Mouse (Mus musculus) T-helper 1 cell (primary cell): ENCODE measurements around the gene Sf3a2.

Experiments
- in situ Hi-C: fragments of 300-600 bp; cut with MboI, MseI; formaldehyde crosslinking; loops from one replicate; pipeline ENCODE4 v1.15.1; 2025; ENCODE audit warnings: high pct_unique_total_duplicates

The Sf3a2 gene

GRCm38 (mm10) chr10:80798150-80799006, at the start of gene Sf3a2, which contains the start of gene Plekhj1:
Gene Sf3a2 (plus strand): TSS chr10:80798198.
Gene Plekhj1 (minus strand): TSS chr10:80798626.
- in situ Hi-C loops, result no loop called here

GRCm38 (mm10) chr10:80748609-80749008, 49.4 kb upstream of the Sf3a2 start:
- in situ Hi-C loops, result loop anchor here (5.0 kb wide), 2 partner anchors 129 to 249 kb away; no protein-coding TSS in a partner anchor

- in situ Hi-C loops, result no loop called here
Observed at GRCm38 (mm10) chr10:80751188-80751832, 46.7 kb upstream of the Sf3a2 start.

GRCm38 (mm10) chr10:80752079-80752625, 45.8 kb upstream of the Sf3a2 start:
- in situ Hi-C loops, result no loop called here

GRCm38 (mm10) chr10:80754594-80755290, 43.3 kb upstream of the Sf3a2 start, which contains the start of gene Dot1l:
Gene Dot1l (plus strand): TSS chr10:80755206.
- in situ Hi-C loops, result no loop called here

- in situ Hi-C loops, result no loop called here
Observed at GRCm38 (mm10) chr10:80755291-80756015, 42.5 kb upstream of the Sf3a2 start.

GRCm38 (mm10) chr10:80756099-80756498, 41.9 kb upstream of the Sf3a2 start:
- in situ Hi-C loops, result no loop called here

GRCm38 (mm10) chr10:80756509-80756908, 41.5 kb upstream of the Sf3a2 start:
- in situ Hi-C loops, result no loop called here

GRCm38 (mm10) chr10:80756967-80757366, 41.0 kb upstream of the Sf3a2 start:
- in situ Hi-C loops, result no loop called here

- in situ Hi-C loops, result no loop called here
Observed at GRCm38 (mm10) chr10:80757717-80758116, 40.3 kb upstream of the Sf3a2 start.

GRCm38 (mm10) chr10:80758651-80759050, 39.3 kb upstream of the Sf3a2 start:
- in situ Hi-C loops, result no loop called here

- in situ Hi-C loops, result no loop called here
Observed at GRCm38 (mm10) chr10:80760596-80761524, 37.1 kb upstream of the Sf3a2 start.

- in situ Hi-C loops, result no loop called here
Observed at GRCm38 (mm10) chr10:80761821-80762220, 36.2 kb upstream of the Sf3a2 start.

- in situ Hi-C loops, result no loop called here
Observed at GRCm38 (mm10) chr10:80763502-80763901, 34.5 kb upstream of the Sf3a2 start.

- in situ Hi-C loops, result no loop called here
Observed at GRCm38 (mm10) chr10:80765746-80766145, 32.3 kb upstream of the Sf3a2 start.

GRCm38 (mm10) chr10:80766161-80766815, 31.7 kb upstream of the Sf3a2 start:
- in situ Hi-C loops, result no loop called here

GRCm38 (mm10) chr10:80768365-80768764, 29.6 kb upstream of the Sf3a2 start:
- in situ Hi-C loops, result no loop called here

GRCm38 (mm10) chr10:80773816-80774215, 24.2 kb upstream of the Sf3a2 start:
- in situ Hi-C loops, result no loop called here

- in situ Hi-C loops, result no loop called here
Observed at GRCm38 (mm10) chr10:80774549-80774948, 23.4 kb upstream of the Sf3a2 start.
